Mouse (Mus musculus): ENCODE results near the gene Rbmy. TPM values are rescaled to one million over a fixed set of nuclear protein-coding genes. Genes with fewer than 3 reads are reported as not detected.
"Not testable (repeated sequence)": the region's sequence is repeated elsewhere in the genome, so short reads cannot be mapped to it uniquely, and the experiment has no call there.

Gene Rbmy
- not detected in 2 replicates for polyA plus RNA-seq (2015; fragmentation: Nextera tagmentation; extraction: Ambion mirVana)

GRCm38 (mm10) chrY:2830380-2830779 lies at the start of gene Rbmy, which contains the start of gene Gm10256:
Gene Rbmy (plus strand): TSS chrY:2830680.
Gene Gm10256 (plus strand): TSS chrY:2830699.
- H3K4me2 ChIP-seq (replicated peaks; ENCODE audit: low read depth); ATAC-seq; H3K4me3 ChIP-seq (ENCODE audit: low read depth, low read length); H3K9ac ChIP-seq (ENCODE audit: low read depth, low read length); H3K27ac ChIP-seq (ENCODE audit: low read depth, low read length); H3K36me3 ChIP-seq (ENCODE audit: control insufficient read depth, insufficient read depth); H3K27me3 ChIP-seq (replicated peaks; ENCODE audit: control insufficient read depth, insufficient read depth, low read length); H3K4me1 ChIP-seq (replicated peaks; ENCODE audit: control insufficient read depth, insufficient read depth, low read length); H3K9me3 ChIP-seq (ENCODE audit: control insufficient read depth): not testable (repeated sequence)
- no CpG with 5 or more reads among the region's 9 CpGs for WGBS

- H3K9ac ChIP-seq (ENCODE audit: low read depth, low read length); H3K4me2 ChIP-seq (replicated peaks; ENCODE audit: low read depth); H3K27ac ChIP-seq (ENCODE audit: low read depth, low read length); H3K9me3 ChIP-seq (ENCODE audit: control insufficient read depth); ATAC-seq; H3K4me1 ChIP-seq (replicated peaks; ENCODE audit: control insufficient read depth, insufficient read depth, low read length); H3K4me3 ChIP-seq (ENCODE audit: low read depth, low read length); H3K27me3 ChIP-seq (replicated peaks; ENCODE audit: control insufficient read depth, insufficient read depth, low read length); H3K36me3 ChIP-seq (ENCODE audit: control insufficient read depth, insufficient read depth): not testable (repeated sequence)
- WGBS = no CpG with 5 or more reads among the region's 8 CpGs
Observed at GRCm38 (mm10) chrY:2796105-2796504, 34.4 kb upstream of the Rbmy start, which contains the start of gene Gm4064. Gene Gm4064 (minus strand): TSS chrY:2796205.

Other genes starting within 250 kb of the Rbmy start
- gene H2al2c, start 231.6 kb upstream of the Rbmy start, polyA plus RNA-seq (2015; fragmentation: Nextera tagmentation; extraction: Ambion mirVana) = not detected in 2 replicates
- gene Sry, start 167.0 kb upstream of the Rbmy start, polyA plus RNA-seq (2015; fragmentation: Nextera tagmentation; extraction: Ambion mirVana) = not detected in 2 replicates
- not detected in 2 replicates for gene H2al2b, start 110.0 kb upstream of the Rbmy start, polyA plus RNA-seq (2015; fragmentation: Nextera tagmentation; extraction: Ambion mirVana)
- gene Gm4064, start 34.5 kb upstream of the Rbmy start, polyA plus RNA-seq (2015; fragmentation: Nextera tagmentation; extraction: Ambion mirVana) = not detected in 2 replicates
- gene Gm10256, start within 50 bp of the Rbmy start, polyA plus RNA-seq (2015; fragmentation: Nextera tagmentation; extraction: Ambion mirVana) = not detected in 2 replicates
- gene Gm10352, start 70.3 kb downstream of the Rbmy start, polyA plus RNA-seq (2015; fragmentation: Nextera tagmentation; extraction: Ambion mirVana) = not detected in 2 replicates
- not detected in 2 replicates for gene Gm29289, start 101.9 kb downstream of the Rbmy start, polyA plus RNA-seq (2015; fragmentation: Nextera tagmentation; extraction: Ambion mirVana)